21 mouse cellular contexts compared by ENCODE assay signal in the genomic region with DNA sequence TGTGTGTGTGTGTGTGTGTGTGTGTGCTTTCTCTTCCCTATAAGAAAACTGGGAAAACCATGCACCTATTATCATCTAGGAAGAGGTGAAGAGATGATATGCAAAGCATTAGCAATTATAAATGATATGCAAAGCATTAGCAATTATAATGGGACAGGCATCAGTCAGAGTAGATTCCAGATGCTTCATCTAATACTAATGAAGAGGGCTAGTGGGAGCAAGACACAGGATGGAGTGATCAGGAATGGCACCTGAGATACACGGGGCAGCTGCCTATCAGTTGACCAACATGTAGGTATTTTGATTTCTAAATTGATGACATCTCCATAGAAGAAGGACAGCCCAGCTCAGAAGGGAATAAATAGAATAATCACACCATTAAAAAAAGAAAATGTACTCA.
A peak's percentile ranks its signal among the peaks of the same experiment; 100 is the strongest.
DNase-seq lines count a peak whose midpoint lies in the region; ATAC-seq and TF ChIP-seq lines count a peak whose summit lies in the region.
"Had no signal": no experiment of that assay in that cellular context is flagged by ENCODE, and none has a peak within 500 bp of the region (broad histone marks: within the 10 kb centered on the region; RNA-seq: fewer than 3 reads in every experiment).

No protein-coding gene starts in this region.

- H3K36me3 ChIP-seq in hindbrain, embryonic 12.5 days = no peaks in the 10 kb centered on the region
- no peaks in the 10 kb centered on the region for H3K36me3 ChIP-seq in hindbrain, embryonic 14.5 days (replicated peaks; ENCODE audit: control insufficient read depth, insufficient read depth)
- H3K36me3 ChIP-seq in midbrain, embryonic 11.5 days (ENCODE audit: control insufficient read depth, insufficient read depth, low read length) = no peaks in the 10 kb centered on the region
- H3K36me3 ChIP-seq in midbrain, postnatal 0 days (ENCODE audit: insufficient read depth, low read length) = no peaks in the 10 kb centered on the region
- H3K36me3 ChIP-seq in midbrain, embryonic 15.5 days (replicated peaks) = no peaks in the 10 kb centered on the region
- H3K36me3 ChIP-seq in midbrain, embryonic 16.5 days (ENCODE audit: control insufficient read depth, insufficient read depth, low read length) = no peaks in the 10 kb centered on the region
- H3K36me3 ChIP-seq: G1E had no signal

- no peaks in the 10 kb centered on the region for H3K9me3 ChIP-seq in hindbrain, embryonic 12.5 days (replicated peaks)
- no peaks in the 10 kb centered on the region for H3K9me3 ChIP-seq in hindbrain, embryonic 14.5 days (ENCODE audit: control insufficient read depth, low read length)
- no peaks in the 10 kb centered on the region for H3K9me3 ChIP-seq in midbrain, embryonic 11.5 days (ENCODE audit: control insufficient read depth, low read length)
- no peaks in the 10 kb centered on the region for H3K9me3 ChIP-seq in midbrain, postnatal 0 days (ENCODE audit: low read length)
- no peaks in the 10 kb centered on the region for H3K9me3 ChIP-seq in midbrain, embryonic 15.5 days
- H3K9me3 ChIP-seq in midbrain, embryonic 16.5 days (replicated peaks; ENCODE audit: control insufficient read depth, low read length, poor library complexity, severe bottlenecking) = no peaks in the 10 kb centered on the region
- H3K9me3 ChIP-seq: G1E had no signal

- no peak for DNase-seq in hindbrain, embryonic 14.5 days (ENCODE audit: low spot score)
- DNase-seq in midbrain, embryonic 11.5 days (ENCODE audit: low spot score, missing footprints) = peak; percentile 44
- DNase-seq in midbrain, postnatal 0 days (ENCODE audit: low spot score) = no peak
- DNase-seq: adrenal gland, adult 2 months; adrenal gland, adult 8-10 months; adrenal gland, postnatal 10 days; adrenal gland, postnatal 14 days; adrenal gland, postnatal 25 days; adrenal gland, postnatal 36 days; B cell, adult 2 months; cerebellum, adult 11 months; cerebellum, adult 11-12 months; cerebellum, adult 18-20 months had no signal

- 59% methylated on average over 1 of the region's 1 CpGs for WGBS in hindbrain, embryonic 12.5 days
- WGBS in hindbrain, embryonic 14.5 days = 42% methylated on average over 1 of the region's 1 CpGs
- WGBS in midbrain, embryonic 11.5 days = 73% methylated on average over 1 of the region's 1 CpGs
- WGBS in midbrain, postnatal 0 days = 57% methylated on average over 1 of the region's 1 CpGs
- 56% methylated on average over 1 of the region's 1 CpGs for WGBS in midbrain, embryonic 15.5 days
- WGBS in midbrain, embryonic 16.5 days = 62% methylated on average over 1 of the region's 1 CpGs

- H3K27ac ChIP-seq in hindbrain, embryonic 12.5 days = no peak overlapping the region
- H3K27ac ChIP-seq in hindbrain, embryonic 14.5 days = no peak overlapping the region
- no peak overlapping the region for H3K27ac ChIP-seq in midbrain, embryonic 11.5 days (ENCODE audit: low read depth, low read length)
- H3K27ac ChIP-seq in midbrain, postnatal 0 days (ENCODE audit: low read depth, low read length) = no peak overlapping the region
- no peak overlapping the region for H3K27ac ChIP-seq in midbrain, embryonic 15.5 days
- no peak overlapping the region for H3K27ac ChIP-seq in midbrain, embryonic 16.5 days (ENCODE audit: low read length)

- no peaks in the 10 kb centered on the region for H3K27me3 ChIP-seq in hindbrain, embryonic 12.5 days
- H3K27me3 ChIP-seq in hindbrain, embryonic 14.5 days (ENCODE audit: control insufficient read depth, insufficient read depth, low read length) = no peaks in the 10 kb centered on the region
- H3K27me3 ChIP-seq in midbrain, embryonic 11.5 days (ENCODE audit: control insufficient read depth, insufficient read depth, low read length) = no peaks in the 10 kb centered on the region
- H3K27me3 ChIP-seq in midbrain, postnatal 0 days (ENCODE audit: insufficient read depth, low read length) = no peaks in the 10 kb centered on the region
- no peaks in the 10 kb centered on the region for H3K27me3 ChIP-seq in midbrain, embryonic 15.5 days (replicated peaks)
- no peaks in the 10 kb centered on the region for H3K27me3 ChIP-seq in midbrain, embryonic 16.5 days (ENCODE audit: control insufficient read depth, insufficient read depth, low read depth, low read length)
- H3K27me3 ChIP-seq: CH12.LX, Patski had no signal

- no peak overlapping the region for H3K4me2 ChIP-seq in hindbrain, embryonic 12.5 days (replicated peaks)
- no peak overlapping the region for H3K4me2 ChIP-seq in hindbrain, embryonic 14.5 days (replicated peaks)
- no peak overlapping the region for H3K4me2 ChIP-seq in midbrain, embryonic 11.5 days
- H3K4me2 ChIP-seq in midbrain, postnatal 0 days (ENCODE audit: low read depth, low read length, poor library complexity, severe bottlenecking) = no peak overlapping the region
- H3K4me2 ChIP-seq in midbrain, embryonic 15.5 days = no peak overlapping the region
- H3K4me2 ChIP-seq in midbrain, embryonic 16.5 days (ENCODE audit: low read length) = no peak overlapping the region

- no peak overlapping the region for H3K4me3 ChIP-seq in hindbrain, embryonic 12.5 days
- no peak overlapping the region for H3K4me3 ChIP-seq in hindbrain, embryonic 14.5 days (replicated peaks; ENCODE audit: low read length)
- no peak overlapping the region for H3K4me3 ChIP-seq in midbrain, embryonic 11.5 days (ENCODE audit: low read depth, low read length)
- no peak overlapping the region for H3K4me3 ChIP-seq in midbrain, postnatal 0 days (ENCODE audit: low read depth, low read length)
- H3K4me3 ChIP-seq in midbrain, embryonic 15.5 days = no peak overlapping the region
- no peak overlapping the region for H3K4me3 ChIP-seq in midbrain, embryonic 16.5 days (ENCODE audit: low read depth, low read length)

- no peak for TF ChIP-seq CTCF in midbrain, postnatal 0 days (IDR thresholded peaks at IDR 0.05)

- H3K9ac ChIP-seq in hindbrain, embryonic 12.5 days = no peak overlapping the region
- no peak overlapping the region for H3K9ac ChIP-seq in hindbrain, embryonic 14.5 days
- no peak overlapping the region for H3K9ac ChIP-seq in midbrain, embryonic 11.5 days (ENCODE audit: low read length)
- no peak overlapping the region for H3K9ac ChIP-seq in midbrain, postnatal 0 days (replicated peaks; ENCODE audit: low read length, poor library complexity, severe bottlenecking)
- H3K9ac ChIP-seq in midbrain, embryonic 15.5 days = no peak overlapping the region
- no peak overlapping the region for H3K9ac ChIP-seq in midbrain, embryonic 16.5 days (ENCODE audit: low read depth, low read length)

- no peaks in the 10 kb centered on the region for H3K4me1 ChIP-seq in hindbrain, embryonic 12.5 days
- H3K4me1 ChIP-seq in hindbrain, embryonic 14.5 days (replicated peaks; ENCODE audit: control insufficient read depth, insufficient read depth, low read length) = no peaks in the 10 kb centered on the region
- no peaks in the 10 kb centered on the region for H3K4me1 ChIP-seq in midbrain, embryonic 11.5 days (ENCODE audit: control insufficient read depth, insufficient read depth, low read length)
- no peaks in the 10 kb centered on the region for H3K4me1 ChIP-seq in midbrain, postnatal 0 days (ENCODE audit: insufficient read depth, low read length)
- H3K4me1 ChIP-seq in midbrain, embryonic 15.5 days = no peaks in the 10 kb centered on the region
- H3K4me1 ChIP-seq in midbrain, embryonic 16.5 days (ENCODE audit: control insufficient read depth, insufficient read depth, low read length) = no peaks in the 10 kb centered on the region

- ATAC-seq in hindbrain, embryonic 12.5 days (ENCODE audit: low FRiP score) = peak; percentile 58; the same call in 1 of the 2 replicates
- ATAC-seq in hindbrain, embryonic 14.5 days (ENCODE audit: low FRiP score) = no peak
- no peak for ATAC-seq in midbrain, embryonic 11.5 days (ENCODE audit: low FRiP score)
- ATAC-seq in midbrain, postnatal 0 days (ENCODE audit: low FRiP score) = no peak
- peak; percentile 52; the same call in 1 of the 2 replicates for ATAC-seq in midbrain, embryonic 15.5 days (replicated peaks)
- no peak for ATAC-seq in midbrain, embryonic 16.5 days
- ATAC-seq: activated CD4-positive, CD25-positive, alpha-beta regulatory T cell, adult 4 months; CD4-positive, CD25-positive, alpha-beta regulatory T cell, adult 4 months; Patski had no signal

Comparison
In these comparisons a context has a peak if more than half of its experiments do, and no peak if none do; other contexts are left out.
1. ATAC-seq: peak in hindbrain, embryonic 12.5 days (single experiment) and midbrain, embryonic 15.5 days (single experiment); none in hindbrain, embryonic 14.5 days (single experiment), midbrain, embryonic 11.5 days (single experiment), midbrain, postnatal 0 days (single experiment) and midbrain, embryonic 16.5 days (single experiment).